Mouse (Mus musculus): Measurements from ENCODE around the gene Smtnl2.

DNA sequence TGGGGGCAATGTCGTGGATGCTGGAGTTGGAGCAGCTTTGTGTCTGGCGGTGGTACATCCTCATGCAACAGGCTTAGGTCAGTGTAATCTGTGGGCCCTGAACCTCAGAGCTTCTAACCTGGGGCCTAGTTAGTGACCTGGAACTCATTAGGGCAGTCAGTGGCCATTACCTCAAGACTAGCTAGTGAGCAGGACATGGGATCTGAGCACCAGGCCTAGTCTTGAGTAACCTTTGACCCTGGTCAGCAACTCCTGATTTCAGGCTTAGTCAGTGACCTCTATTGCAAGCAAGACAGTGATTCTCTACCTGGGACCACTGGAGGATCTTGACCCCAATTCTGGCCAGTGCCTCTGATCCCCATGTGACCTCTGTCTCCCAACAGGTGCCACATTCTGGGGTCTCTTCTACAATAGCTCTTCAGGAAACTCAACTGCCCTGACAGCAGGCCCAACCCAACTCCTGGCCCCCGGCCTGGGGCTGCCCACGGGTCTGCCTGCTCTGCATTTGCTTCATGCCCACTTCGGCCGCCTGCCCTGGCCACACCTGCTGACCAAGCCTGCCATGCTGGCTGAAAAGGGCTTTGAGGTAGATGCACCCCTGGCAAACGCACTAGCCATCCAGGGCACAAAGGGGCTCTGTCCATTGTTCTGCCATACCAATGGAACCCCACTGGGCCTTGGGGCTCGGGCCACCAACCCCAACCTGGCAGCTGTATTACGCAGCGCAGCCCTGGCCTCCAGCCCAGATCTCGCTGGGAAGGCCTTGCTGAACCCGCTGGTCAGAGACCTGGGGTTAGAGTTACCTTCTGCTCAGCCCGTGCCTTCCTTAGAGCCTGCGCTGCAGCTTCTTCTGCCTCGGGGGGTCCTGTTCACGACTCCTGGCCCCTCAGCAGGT is 25.5 kb upstream of the Smtnl2 start:
- TF ChIP-seq CTCF (IDR thresholded peaks at IDR 0.05; ENCODE audit: borderline replicate concordance, control insufficient read depth, extremely low read depth, insufficient read depth, low read length, poor library complexity) (no peak), POLR2A (IDR thresholded peaks at IDR 0.05; ENCODE audit: control insufficient read depth, extremely low read depth, insufficient read depth, low read length, poor library complexity) (no peak)

Measured in thymus, adult 2 months (tissue).